Mouse (Mus musculus): ENCODE measurements at regions not wholly inside any gene's neighbourhood (a gene's known extent, or its start where the extent isn't known, plus 50 kb on each side); places are given as distances from the start of the nearest gene placed in this dataset.
A peak's percentile ranks its signal among the peaks of the same experiment; 100 is the strongest.

GRCm38 (mm10) chr5:4697346-4698095, 60.3 kb downstream of the Fzd1 start:
- Histone ChIP-seq H3K4me3 (replicated peaks) (no peak overlapping the region), H3K36me3 (no peaks in the 10 kb centered on the region), H3K27me3 (no peaks in the 10 kb centered on the region; the same call in 1 of the 2 replicates), H3K4me1 (replicated peaks) (no peaks in the 10 kb centered on the region), H3K9ac (replicated peaks) (no peak overlapping the region), H3K4me2 (no peak overlapping the region), H3K27ac (no peak overlapping the region), H3K9me3 (no peaks in the 10 kb centered on the region)
- 84% methylated on average over 4 of the region's 4 CpGs for WGBS
- no peak for ATAC-seq (ENCODE audit: insufficient number of reproducible peaks, insufficient read depth, low FRiP score, low TSS enrichment, low read depth)

DNA sequence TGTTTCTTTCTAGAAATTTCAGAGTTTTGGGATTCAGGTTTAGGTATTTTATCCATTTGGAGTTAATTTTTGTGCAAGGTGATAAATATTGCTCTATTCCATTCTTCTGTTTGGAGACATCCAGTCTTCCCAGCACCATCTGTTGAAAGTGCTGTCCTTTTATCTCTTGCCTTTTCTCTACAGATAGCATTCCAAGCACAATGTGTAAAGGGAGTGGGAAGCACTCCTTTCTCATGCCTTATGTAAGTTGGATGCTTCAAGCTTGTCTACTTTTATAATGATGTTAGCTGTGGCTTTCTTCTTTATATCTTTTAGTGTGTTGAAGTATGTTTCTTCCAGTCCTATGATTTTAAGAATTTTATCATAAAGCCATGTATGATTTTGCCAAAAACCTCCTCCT, 61.1 kb downstream of the Fzd1 start:
- no peak for ATAC-seq (ENCODE audit: insufficient number of reproducible peaks, insufficient read depth, low FRiP score, low TSS enrichment, low read depth)
- Histone ChIP-seq H3K9ac (replicated peaks) (no peak overlapping the region), H3K9me3 (no peaks in the 10 kb centered on the region), H3K4me1 (replicated peaks) (no peaks in the 10 kb centered on the region), H3K27ac (no peak overlapping the region), H3K4me3 (replicated peaks) (no peak overlapping the region), H3K27me3 (no peaks in the 10 kb centered on the region; the same call in 1 of the 2 replicates), H3K36me3 (no peaks in the 10 kb centered on the region), H3K4me2 (no peak overlapping the region)

GRCm38 (mm10) chr5:4689130-4689529, 68.7 kb downstream of the Fzd1 start:
- no peak overlapping the region for H3K27ac ChIP-seq
- 84% methylated on average over 2 of the region's 2 CpGs for WGBS
- H3K4me3 ChIP-seq (replicated peaks): no peak overlapping the region
- no peak overlapping the region for H3K4me2 ChIP-seq
- no peak for ATAC-seq (ENCODE audit: insufficient number of reproducible peaks, insufficient read depth, low FRiP score, low TSS enrichment, low read depth)
- H3K9ac ChIP-seq (replicated peaks): no peak overlapping the region
- H3K4me1 ChIP-seq (replicated peaks): peaks cover 8% of the 10 kb centered on the region; the same call in 1 of the 2 replicates
- no peaks in the 10 kb centered on the region for H3K9me3 ChIP-seq
- H3K36me3 ChIP-seq: no peaks in the 10 kb centered on the region
- H3K27me3 ChIP-seq: 0 out of 2 replicates have a peak, but pooled peaks cover 4% of the 10 kb centered on the region

DNA sequence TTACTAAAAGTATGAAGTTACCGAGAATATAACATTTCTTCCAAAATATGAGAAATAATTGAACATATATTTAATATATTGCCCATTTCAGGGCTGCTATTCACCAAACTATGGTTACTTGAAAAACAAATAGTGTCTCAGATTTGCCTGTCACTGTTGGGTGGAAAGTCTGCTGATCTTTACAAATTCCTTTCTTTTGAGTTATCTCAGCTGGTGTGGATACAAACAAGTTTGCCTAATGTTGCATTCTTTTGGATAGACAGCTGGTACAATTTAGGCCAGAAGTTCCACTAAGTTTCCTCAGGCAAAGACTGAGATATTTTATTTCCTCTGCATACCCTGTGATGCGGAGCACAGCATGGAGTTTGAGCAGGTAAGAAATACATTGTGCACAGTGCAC, 82.5 kb downstream of the Fzd1 start:
- WGBS: 91% methylated on average over 2 of the region's 2 CpGs
- Histone ChIP-seq H3K9ac (replicated peaks) (no peak overlapping the region), H3K4me2 (no peak overlapping the region), H3K4me3 (replicated peaks) (no peak overlapping the region), H3K9me3 (no peaks in the 10 kb centered on the region), H3K36me3 (no peaks in the 10 kb centered on the region), H3K4me1 (replicated peaks) (no peaks in the 10 kb centered on the region), H3K27me3 (no peaks in the 10 kb centered on the region), H3K27ac (no peak overlapping the region)
- ATAC-seq (ENCODE audit: insufficient number of reproducible peaks, insufficient read depth, low FRiP score, low TSS enrichment, low read depth): no peak

DNA sequence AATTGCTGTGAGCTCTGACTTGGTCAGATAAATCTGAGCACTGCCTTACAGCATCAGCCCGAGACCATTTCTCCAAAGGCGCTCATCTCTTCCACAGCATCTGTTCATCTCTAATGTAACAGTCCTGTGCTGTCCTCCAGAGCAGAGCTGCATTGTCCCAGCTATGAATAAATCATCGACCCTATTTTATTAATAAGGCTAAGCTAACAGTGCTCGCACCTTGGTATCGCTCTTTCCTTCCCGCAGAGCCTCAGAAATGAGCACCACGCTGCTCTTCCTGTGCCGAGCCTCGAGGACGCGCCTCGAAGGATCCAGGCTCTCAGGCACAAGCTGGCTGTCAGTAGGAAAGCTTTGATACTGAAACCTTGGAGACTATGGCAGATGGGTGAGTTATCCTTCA, 91.5 kb downstream of the Fzd1 start:
- Histone ChIP-seq H3K9me3 (no peaks in the 10 kb centered on the region), H3K9ac (replicated peaks) (no peak overlapping the region), H3K4me3 (replicated peaks) (no peak overlapping the region), H3K4me1 (replicated peaks) (peaks cover 22% of the 10 kb centered on the region), H3K27me3 (no peaks in the 10 kb centered on the region), H3K36me3 (no peaks in the 10 kb centered on the region), H3K27ac (no peak overlapping the region), H3K4me2 (no peak overlapping the region)
- 77% methylated on average over 12 of the region's 12 CpGs for WGBS
- no peak for ATAC-seq (ENCODE audit: insufficient number of reproducible peaks, insufficient read depth, low FRiP score, low TSS enrichment, low read depth)

DNA sequence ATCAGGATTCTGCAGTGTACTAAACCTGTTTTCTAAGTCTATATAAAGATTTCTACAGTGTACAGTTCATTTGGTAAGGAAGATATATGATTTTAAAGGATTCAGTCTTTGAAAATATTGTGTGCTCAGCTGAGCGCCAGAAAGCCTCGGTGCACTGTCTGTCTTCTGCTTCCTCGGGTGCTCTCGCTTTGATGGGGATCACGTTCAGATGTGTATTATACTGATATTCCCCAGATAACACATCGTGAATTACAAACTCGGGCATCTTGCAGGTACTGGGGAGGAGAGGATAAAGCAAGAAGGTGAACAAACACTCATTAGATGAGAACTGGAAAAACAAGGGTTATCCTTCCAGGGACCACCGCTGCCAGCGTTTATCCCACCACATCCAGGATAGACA, 91.9 kb downstream of the Fzd1 start:
- H3K4me2 ChIP-seq: no peak overlapping the region
- no peak overlapping the region for H3K4me3 ChIP-seq (replicated peaks)
- no peak overlapping the region for H3K9ac ChIP-seq (replicated peaks)
- no peaks in the 10 kb centered on the region for H3K36me3 ChIP-seq
- peaks cover 24% of the 10 kb centered on the region for H3K4me1 ChIP-seq (replicated peaks)
- WGBS: 82% methylated on average over 9 of the region's 9 CpGs
- no peaks in the 10 kb centered on the region for H3K9me3 ChIP-seq
- no peak overlapping the region for H3K27ac ChIP-seq
- ATAC-seq (ENCODE audit: insufficient number of reproducible peaks, insufficient read depth, low FRiP score, low TSS enrichment, low read depth): no peak
- H3K27me3 ChIP-seq: no peaks in the 10 kb centered on the region

GRCm38 (mm10) chr5:4664918-4665317, 92.9 kb downstream of the Fzd1 start:
- Histone ChIP-seq H3K27ac (no peak overlapping the region), H3K9ac (replicated peaks) (no peak overlapping the region), H3K4me1 (replicated peaks) (peaks cover 24% of the 10 kb centered on the region), H3K36me3 (no peaks in the 10 kb centered on the region), H3K4me2 (no peak overlapping the region), H3K4me3 (replicated peaks) (no peak overlapping the region), H3K9me3 (no peaks in the 10 kb centered on the region), H3K27me3 (no peaks in the 10 kb centered on the region)
- WGBS: 67% methylated on average over 4 of the region's 4 CpGs
- no peak for ATAC-seq (ENCODE audit: insufficient number of reproducible peaks, insufficient read depth, low FRiP score, low TSS enrichment, low read depth)

DNA sequence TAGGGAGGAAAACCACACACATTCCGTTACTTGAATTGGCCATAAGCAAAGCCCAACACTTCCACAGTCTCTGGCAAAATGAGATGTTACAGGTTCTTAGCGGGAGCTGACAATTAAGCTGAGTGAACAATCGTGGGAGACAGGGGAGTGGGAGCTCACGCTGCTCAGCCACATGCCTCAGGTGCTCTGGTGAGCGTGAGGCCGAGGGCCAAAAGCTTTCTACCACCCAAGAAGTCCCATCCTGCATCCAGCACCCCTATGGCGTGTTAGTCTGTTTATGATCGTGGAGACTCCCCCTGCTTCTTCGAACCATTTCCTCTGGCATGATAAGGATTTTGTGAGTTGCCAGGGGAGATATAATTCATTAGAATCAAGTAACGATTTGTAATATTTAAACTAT, 93.3 kb downstream of the Fzd1 start:
- no peak overlapping the region for H3K27ac ChIP-seq
- ATAC-seq (ENCODE audit: insufficient number of reproducible peaks, insufficient read depth, low FRiP score, low TSS enrichment, low read depth): no peak
- H3K4me3 ChIP-seq (replicated peaks): no peak overlapping the region
- H3K4me1 ChIP-seq (replicated peaks): peaks cover 24% of the 10 kb centered on the region
- H3K27me3 ChIP-seq: no peaks in the 10 kb centered on the region
- 41% methylated on average over 10 of the region's 10 CpGs for WGBS
- no peaks in the 10 kb centered on the region for H3K9me3 ChIP-seq
- no peak overlapping the region for H3K4me2 ChIP-seq
- H3K9ac ChIP-seq (replicated peaks): no peak overlapping the region
- H3K36me3 ChIP-seq: no peaks in the 10 kb centered on the region

- no peaks in the 10 kb centered on the region for H3K27me3 ChIP-seq
- H3K36me3 ChIP-seq: no peaks in the 10 kb centered on the region
- peaks cover under 1% of the 10 kb centered on the region; the same call in 1 of the 2 replicates for H3K9me3 ChIP-seq
- 24% methylated on average over 6 of the region's 6 CpGs for WGBS
- no peak overlapping the region for H3K9ac ChIP-seq (replicated peaks)
- peaks cover 24% of the 10 kb centered on the region for H3K4me1 ChIP-seq (replicated peaks)
- no peak overlapping the region for H3K27ac ChIP-seq
- no peak overlapping the region for H3K4me3 ChIP-seq (replicated peaks)
- ATAC-seq (ENCODE audit: insufficient number of reproducible peaks, insufficient read depth, low FRiP score, low TSS enrichment, low read depth): no peak
- H3K4me2 ChIP-seq: peak overlapping the region; percentile 30
These were observed 95.6 kb downstream of the Fzd1 start for GRCm38 (mm10) chr5:4662198-4662585.

- no peak for ATAC-seq (ENCODE audit: insufficient number of reproducible peaks, insufficient read depth, low FRiP score, low TSS enrichment, low read depth)
- Histone ChIP-seq H3K4me3 (replicated peaks) (no peak overlapping the region), H3K9ac (replicated peaks) (no peak overlapping the region), H3K4me1 (replicated peaks) (peaks cover 24% of the 10 kb centered on the region), H3K9me3 (peaks cover 5% of the 10 kb centered on the region), H3K4me2 (peak overlapping the region; percentile 30), H3K27ac (no peak overlapping the region), H3K36me3 (no peaks in the 10 kb centered on the region), H3K27me3 (no peaks in the 10 kb centered on the region)
- WGBS: 16% methylated on average over 12 of the region's 12 CpGs
These were observed 96.2 kb downstream of the Fzd1 start for GRCm38 (mm10) chr5:4661420-4662197.

DNA sequence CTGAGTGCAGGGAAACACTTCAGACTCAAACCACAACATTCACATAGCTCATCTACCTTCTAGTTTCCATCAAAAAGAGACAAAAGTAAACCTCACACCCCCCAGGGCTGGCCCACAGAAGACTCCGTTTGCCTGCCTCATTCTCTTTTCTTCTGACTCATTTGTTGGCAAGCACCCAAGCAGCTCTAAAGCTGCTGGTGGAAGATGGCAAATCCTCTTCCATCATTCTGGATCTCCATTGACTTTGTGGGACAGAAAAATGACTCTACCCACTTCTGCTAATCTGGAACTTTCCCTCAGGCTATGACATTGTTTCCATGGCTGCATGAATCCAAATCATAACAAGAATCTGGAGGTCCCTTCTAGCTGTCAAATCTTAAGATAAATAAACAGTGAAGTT, 99.9 kb downstream of the Fzd1 start:
- H3K27me3 ChIP-seq: no peaks in the 10 kb centered on the region

More for the DNA sequence above, 99.9 kb downstream of the Fzd1 start:
- 74% methylated on average over 1 of the region's 1 CpGs for WGBS
- H3K9me3 ChIP-seq: peaks cover 5% of the 10 kb centered on the region
- ATAC-seq (ENCODE audit: insufficient number of reproducible peaks, insufficient read depth, low FRiP score, low TSS enrichment, low read depth): no peak
- no peak overlapping the region for H3K4me2 ChIP-seq
- peaks cover 12% of the 10 kb centered on the region for H3K4me1 ChIP-seq (replicated peaks)
- no peak overlapping the region for H3K27ac ChIP-seq
- H3K9ac ChIP-seq (replicated peaks): no peak overlapping the region
- no peaks in the 10 kb centered on the region for H3K36me3 ChIP-seq
- H3K4me3 ChIP-seq (replicated peaks): no peak overlapping the region

Data from limb, embryonic 12.5 days (tissue).